In the genomic region with DNA sequence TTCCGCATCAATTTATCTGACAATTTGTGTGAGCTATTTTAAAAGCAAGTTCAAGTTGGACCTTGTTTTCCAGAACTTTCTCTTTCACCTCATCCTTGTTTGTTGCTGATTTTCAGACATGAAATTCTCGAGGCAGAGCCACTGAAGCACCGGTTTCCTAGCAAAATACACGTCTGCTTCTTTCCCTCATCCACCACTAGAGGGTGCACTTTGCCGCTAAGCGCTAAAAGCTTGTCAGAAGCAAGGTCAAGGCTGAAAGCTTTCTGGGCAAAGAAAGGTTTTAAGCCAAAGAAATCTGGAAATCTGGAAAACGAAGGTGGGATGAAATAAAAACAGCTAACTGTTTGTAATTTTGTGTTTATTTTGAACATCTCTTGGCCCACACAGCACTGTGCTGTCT, we compare ENCODE assay signal across 9 mouse cellular contexts. TPM values are rescaled to one million over a fixed set of nuclear protein-coding genes. Genes with fewer than 3 reads are reported as not detected.
A peak's percentile ranks its signal among the peaks of the same experiment; 100 is the strongest.
DNase-seq lines count a peak whose midpoint lies in the region.
"Had no signal": no experiment of that assay in that cellular context is flagged by ENCODE, and none has a peak within 500 bp of the region (broad histone marks: within the 10 kb centered on the region; RNA-seq: fewer than 3 reads in every experiment).

No protein-coding gene starts in this region.

- H3K27ac ChIP-seq in heart, embryonic 10.5 days = no peak overlapping the region
- H3K27ac ChIP-seq: embryonic facial prominence, embryonic 12.5 days had no signal

- no peaks in the 10 kb centered on the region for H3K9me3 ChIP-seq in heart, embryonic 10.5 days
- H3K9me3 ChIP-seq: embryonic facial prominence, embryonic 12.5 days had no signal

- H3K27me3 ChIP-seq in heart, embryonic 10.5 days (ENCODE audit: insufficient read depth, poor library complexity, severe bottlenecking) = peaks cover 73% of the 10 kb centered on the region

- no peak overlapping the region for H3K4me3 ChIP-seq in heart, embryonic 10.5 days
- H3K4me3 ChIP-seq: embryonic facial prominence, embryonic 12.5 days had no signal

- DNase-seq in heart, adult 8-10 months (ENCODE audit: low spot score) = peak; percentile 79
- DNase-seq in heart, adult 11 months = no peak
- DNase-seq in WW6 (ENCODE audit: low read depth, low spot score) = peak; percentile 48
- DNase-seq in cerebellum, postnatal 36 days = peak; percentile 77 to 82
- peak; percentile 83 for DNase-seq in heart, embryonic 10.5 days (ENCODE audit: low spot score)
- DNase-seq in left cerebral cortex, adult 11 months (ENCODE audit: low spot score) = peak; percentile 54
- peak; percentile 62 to 72 for DNase-seq in natural killer cell, adult 2 months (ENCODE audit: low spot score in 2 of 2)
- DNase-seq in testis, postnatal 10 days (ENCODE audit: low spot score) = peak; percentile 83

- H3K4me1 ChIP-seq in heart, embryonic 10.5 days = peaks cover 19% of the 10 kb centered on the region

- no peaks in the 10 kb centered on the region for H3K36me3 ChIP-seq in heart, embryonic 10.5 days
- H3K36me3 ChIP-seq: embryonic facial prominence, embryonic 12.5 days had no signal

- 9% methylated on average over 7 of the region's 7 CpGs for WGBS in heart, embryonic 10.5 days

RNA-seq across cellular contexts. Expression of a gene that starts 27.0 kb away (rescaled TPM):
- 1 to 10 TPM; 5.3 to 9.7 (median 7.4) TPM for total RNA-seq in heart, adult 8-10 months (2022)
- polyA plus RNA-seq in heart, embryonic 10.5 days (2016; fragmentation: Nextera tagmentation; extraction: Ambion mirVana) = 49.3 and 51.9 TPM in 2 replicates

RNA-seq across cellular contexts. Expression of a gene that starts 33.6 kb away (rescaled TPM):
- total RNA-seq in heart, adult 8-10 months (2022) = 100 to 1,000 TPM; 171 to 181 (median 179) TPM
- 15.2 and 24.5 TPM in 2 replicates for polyA plus RNA-seq in heart, embryonic 10.5 days (2016; fragmentation: Nextera tagmentation; extraction: Ambion mirVana)
